Mouse (Mus musculus) E14TG2a.4 (cell line): ENCODE results near the gene Synm.

Source experiments
- CTCF ChIP-seq: conservative IDR thresholded peaks from 2 replicates; pipeline ENCODE4 v1.5.1; 2014; ENCODE audit warnings: low read length
- POU5F1 ChIP-seq: IDR thresholded peaks from 2 replicates; pipeline ENCODE4 v1.6.1; 2014; ENCODE audit warnings: low read length, borderline replicate concordance

DNA sequence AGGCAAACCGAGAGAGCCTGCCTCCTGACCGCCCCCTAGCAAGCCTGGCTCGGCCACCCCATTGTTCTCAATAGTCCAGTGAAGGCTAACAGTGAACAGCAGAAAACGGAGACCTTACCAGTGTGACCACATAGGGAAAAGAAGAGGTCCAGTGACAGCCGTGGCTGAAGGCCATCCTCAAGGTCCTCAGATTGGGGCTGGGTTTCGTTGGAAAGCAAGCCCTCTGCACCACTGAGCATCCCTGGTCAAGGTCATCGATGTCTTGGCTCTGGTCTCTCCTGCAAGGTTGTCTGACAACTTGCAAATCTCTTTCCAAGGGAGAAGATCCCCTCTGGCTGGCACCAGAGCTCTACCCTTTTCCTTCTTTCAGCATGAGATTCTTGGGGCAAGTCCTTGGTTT is 69.7 kb downstream of the Synm start:
- TF ChIP-seq CTCF (no peak), POU5F1 (no peak)
